Mouse (Mus musculus): ENCODE measurements around the gene Atp5s. TPM values are rescaled to one million over a fixed set of nuclear protein-coding genes. Genes with fewer than 3 reads are reported as not detected.

Atp5s gene
- 16.8 and 18.2 TPM in 2 replicates for polyA plus RNA-seq (2015; fragmentation: Nextera tagmentation; extraction: Ambion mirVana)

- Histone ChIP-seq H3K4me1 (replicated peaks) (peaks cover 33% of the 10 kb centered on the region), H3K9ac (peak within 1 kb of the TSS; percentile 82), H3K9me3 (replicated peaks) (no peaks in the 10 kb centered on the region), H3K27ac (replicated peaks) (peak within 1 kb of the TSS; percentile 98), H3K27me3 (no peaks in the 10 kb centered on the region), H3K4me2 (peak within 1 kb of the TSS; percentile 98), H3K36me3 (replicated peaks) (peaks cover 18% of the 10 kb centered on the region), H3K4me3 (replicated peaks) (peak within 1 kb of the TSS; percentile 78)
- under 1% methylated on average over 60 of the region's 60 CpGs for WGBS (ENCODE audit: insufficient replicate concordance)
- peak; percentile 92 for ATAC-seq (ENCODE audit: insufficient read depth)
These were observed at the start of gene Atp5s, which contains the start of gene L2hgdh for GRCm38 (mm10) chr12:69724711-69725460. Gene Atp5s, plus strand, starts transcription at chr12:69724950. Gene L2hgdh, minus strand, starts transcription at chr12:69724873.

DNA sequence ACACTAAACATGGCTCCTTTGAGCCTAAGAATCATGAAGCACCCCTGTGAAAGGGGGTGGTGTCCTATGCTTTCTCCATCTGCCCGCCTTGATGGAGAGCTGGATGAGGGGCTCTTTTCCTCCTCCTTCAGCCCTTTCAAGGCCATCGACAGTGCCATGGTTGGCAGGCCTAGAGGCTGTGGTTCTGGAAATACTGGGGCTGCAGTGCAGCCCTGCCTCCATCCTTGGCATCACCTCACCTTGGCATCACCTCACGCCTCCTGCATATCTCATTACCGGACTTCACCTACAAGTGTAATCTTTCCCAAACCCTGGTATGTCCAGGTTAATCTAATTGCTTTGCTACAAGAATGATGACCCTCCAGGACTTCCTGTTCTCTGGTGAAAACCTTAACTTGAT lies 48.6 kb upstream of the Atp5s start:
- H3K27me3 ChIP-seq = no peaks in the 10 kb centered on the region
- H3K36me3 ChIP-seq (replicated peaks) = no peaks in the 10 kb centered on the region
- peaks cover 34% of the 10 kb centered on the region for H3K4me1 ChIP-seq (replicated peaks)
- no peaks in the 10 kb centered on the region for H3K9me3 ChIP-seq (replicated peaks)
- no peak overlapping the region for H3K9ac ChIP-seq
- ATAC-seq (ENCODE audit: insufficient read depth) = no peak
- H3K4me3 ChIP-seq (replicated peaks) = no peak overlapping the region
- H3K27ac ChIP-seq (replicated peaks) = no peak overlapping the region
- H3K4me2 ChIP-seq = no peak overlapping the region
- 70% methylated on average over 4 of the region's 4 CpGs for WGBS (ENCODE audit: insufficient replicate concordance)

GRCm38 (mm10) chr12:69680635-69681565 lies 43.9 kb upstream of the Atp5s start:
- Histone ChIP-seq H3K4me3 (replicated peaks) (peak overlapping the region; percentile 93), H3K36me3 (replicated peaks) (no peaks in the 10 kb centered on the region), H3K27ac (replicated peaks) (peak overlapping the region; percentile 96), H3K9ac (peak overlapping the region; percentile 98), H3K4me1 (replicated peaks) (peaks cover 37% of the 10 kb centered on the region), H3K27me3 (no peaks in the 10 kb centered on the region), H3K4me2 (peak overlapping the region; percentile 86), H3K9me3 (replicated peaks) (no peaks in the 10 kb centered on the region)
- peak; percentile 59 for ATAC-seq (ENCODE audit: insufficient read depth)
- 1% methylated on average over 56 of the region's 56 CpGs for WGBS (ENCODE audit: insufficient replicate concordance)

- Histone ChIP-seq H3K27ac (replicated peaks) (peak within 1 kb of the TSS; percentile 96), H3K9me3 (replicated peaks) (no peaks in the 10 kb centered on the region), H3K36me3 (replicated peaks) (no peaks in the 10 kb centered on the region), H3K4me3 (replicated peaks) (peak within 1 kb of the TSS; percentile 93), H3K4me2 (peak within 1 kb of the TSS; percentile 86), H3K27me3 (no peaks in the 10 kb centered on the region), H3K9ac (peak within 1 kb of the TSS; percentile 98), H3K4me1 (replicated peaks) (peaks cover 31% of the 10 kb centered on the region)
- peak; percentile 82 for ATAC-seq (ENCODE audit: insufficient read depth)
- WGBS (ENCODE audit: insufficient replicate concordance) = under 1% methylated on average over 53 of the region's 85 CpGs
These were observed 43.1 kb upstream of the Atp5s start, which contains the start of gene Sos2 for GRCm38 (mm10) chr12:69681566-69682061. Gene Sos2, minus strand, starts transcription at chr12:69681852.

DNA sequence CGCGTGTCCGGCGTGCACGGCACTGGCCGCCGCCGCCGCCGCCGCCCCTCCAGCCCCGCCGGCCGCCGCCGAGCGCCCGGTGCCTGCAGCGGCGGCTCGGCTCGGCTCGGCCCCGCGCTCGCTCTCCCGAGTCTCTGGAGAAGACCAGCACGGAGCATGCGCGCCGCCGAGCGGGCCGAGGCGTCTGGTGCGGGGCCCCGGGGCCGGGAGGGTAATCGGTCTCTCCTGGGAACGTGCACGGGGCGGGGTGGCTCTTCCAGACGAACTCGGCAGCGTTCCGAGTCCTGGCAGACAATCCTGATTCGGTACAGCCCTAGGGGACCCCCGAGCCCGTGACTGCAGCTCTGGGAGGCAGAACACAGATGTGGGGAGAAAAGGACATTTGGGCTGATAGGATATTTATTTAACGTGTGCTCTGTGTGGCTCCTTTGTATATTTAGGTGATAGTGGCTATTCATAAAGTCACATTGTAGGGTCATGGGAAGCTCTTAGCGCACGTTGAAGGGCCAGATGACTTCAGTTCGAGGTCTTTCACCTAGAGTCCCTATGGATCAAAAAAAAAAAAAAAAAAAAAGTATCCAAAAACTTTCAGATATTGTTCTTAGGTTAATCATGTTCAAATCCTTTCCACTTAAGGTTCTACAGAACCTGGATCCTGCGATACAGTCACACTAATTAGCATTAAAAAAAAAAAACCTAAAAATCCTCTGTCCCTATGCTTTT lies 42.5 kb upstream of the Atp5s start:
- H3K9me3 ChIP-seq (replicated peaks) = no peaks in the 10 kb centered on the region

GRCm38 (mm10) chr12:69682788-69683419 lies 41.8 kb upstream of the Atp5s start:
- Histone ChIP-seq H3K9ac (peak overlapping the region; percentile 98), H3K36me3 (replicated peaks) (no peaks in the 10 kb centered on the region), H3K4me1 (replicated peaks) (peaks cover 30% of the 10 kb centered on the region), H3K9me3 (replicated peaks) (no peaks in the 10 kb centered on the region), H3K27ac (replicated peaks) (peak overlapping the region; percentile 96), H3K4me3 (replicated peaks) (peak overlapping the region; percentile 93), H3K27me3 (no peaks in the 10 kb centered on the region), H3K4me2 (peak overlapping the region; percentile 86)
- ATAC-seq (ENCODE audit: insufficient read depth) = no peak
- 44% methylated on average over 14 of the region's 14 CpGs for WGBS (ENCODE audit: insufficient replicate concordance)

More for the DNA sequence above, 42.5 kb upstream of the Atp5s start:
- peak overlapping the region; percentile 93 for H3K4me3 ChIP-seq (replicated peaks)
- H3K4me1 ChIP-seq (replicated peaks) = peaks cover 31% of the 10 kb centered on the region
- peak; percentile 85 for ATAC-seq (ENCODE audit: insufficient read depth)
- H3K27ac ChIP-seq (replicated peaks) = peak overlapping the region; percentile 96
- no peaks in the 10 kb centered on the region for H3K36me3 ChIP-seq (replicated peaks)
- peak overlapping the region; percentile 86 for H3K4me2 ChIP-seq
- H3K9ac ChIP-seq = peak overlapping the region; percentile 98
- H3K27me3 ChIP-seq = no peaks in the 10 kb centered on the region
- WGBS (ENCODE audit: insufficient replicate concordance) = 1% methylated on average over 52 of the region's 54 CpGs

GRCm38 (mm10) chr12:69683537-69683936 lies 41.2 kb upstream of the Atp5s start:
- Histone ChIP-seq H3K27me3 (no peaks in the 10 kb centered on the region), H3K9ac (0 out of 2 replicates have a peak overlapping the region, but pooled peaks have one; percentile 98), H3K4me1 (replicated peaks) (peaks cover 27% of the 10 kb centered on the region), H3K4me3 (replicated peaks) (peak overlapping the region; percentile 93; the same call in 1 of the 2 replicates), H3K9me3 (replicated peaks) (no peaks in the 10 kb centered on the region), H3K4me2 (peak overlapping the region; percentile 86), H3K36me3 (replicated peaks) (no peaks in the 10 kb centered on the region), H3K27ac (replicated peaks) (peak overlapping the region; percentile 96; the same call in 1 of the 2 replicates)
- WGBS (ENCODE audit: insufficient replicate concordance) = 12% methylated on average over 10 of the region's 10 CpGs
- ATAC-seq (ENCODE audit: insufficient read depth) = peak; percentile 26; the same call in 1 of the 2 replicates

DNA sequence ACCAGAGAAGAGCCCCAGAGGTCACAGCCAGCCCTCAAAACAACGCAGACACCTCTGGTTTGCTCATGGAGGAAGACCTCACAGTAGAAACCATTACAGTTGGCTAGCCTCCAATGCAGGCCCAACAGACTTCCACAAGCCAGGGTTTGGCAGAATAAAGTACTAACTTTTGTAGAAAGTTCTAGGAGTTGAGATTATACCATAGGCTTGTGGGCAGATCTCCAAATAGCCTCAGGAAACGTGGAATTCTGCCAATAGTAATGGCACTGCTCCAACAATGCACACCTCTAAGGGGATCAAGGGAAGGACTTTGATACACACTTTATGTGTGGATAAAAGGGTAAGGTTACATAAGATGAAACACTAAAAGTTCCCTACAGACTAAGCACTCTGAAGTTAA lies 36.4 kb upstream of the Atp5s start:
- Histone ChIP-seq H3K9me3 (replicated peaks) (no peaks in the 10 kb centered on the region), H3K4me2 (no peak overlapping the region), H3K9ac (no peak overlapping the region), H3K4me3 (replicated peaks) (no peak overlapping the region), H3K36me3 (replicated peaks) (peaks cover 2% of the 10 kb centered on the region; the same call in 1 of the 2 replicates), H3K4me1 (replicated peaks) (peaks cover 8% of the 10 kb centered on the region), H3K27me3 (no peaks in the 10 kb centered on the region), H3K27ac (replicated peaks) (no peak overlapping the region)
- ATAC-seq (ENCODE audit: insufficient read depth) = no peak
- 59% methylated on average over 2 of the region's 2 CpGs for WGBS (ENCODE audit: insufficient replicate concordance)

GRCm38 (mm10) chr12:69689094-69689493 lies 35.7 kb upstream of the Atp5s start:
- Histone ChIP-seq H3K4me2 (no peak overlapping the region), H3K9ac (no peak overlapping the region), H3K36me3 (replicated peaks) (peaks cover 7% of the 10 kb centered on the region; the same call in 1 of the 2 replicates), H3K27ac (replicated peaks) (no peak overlapping the region), H3K4me3 (replicated peaks) (no peak overlapping the region), H3K4me1 (replicated peaks) (0 out of 2 replicates have a peak, but pooled peaks cover 4% of the 10 kb centered on the region), H3K9me3 (replicated peaks) (no peaks in the 10 kb centered on the region), H3K27me3 (no peaks in the 10 kb centered on the region)
- ATAC-seq (ENCODE audit: insufficient read depth) = no peak

GRCm38 (mm10) chr12:69690714-69691113 lies 34.0 kb upstream of the Atp5s start:
- Histone ChIP-seq H3K4me3 (replicated peaks) (no peak overlapping the region), H3K36me3 (replicated peaks) (peaks cover 13% of the 10 kb centered on the region; the same call in 1 of the 2 replicates), H3K9ac (no peak overlapping the region), H3K27me3 (no peaks in the 10 kb centered on the region), H3K27ac (replicated peaks) (no peak overlapping the region), H3K4me2 (no peak overlapping the region), H3K4me1 (replicated peaks) (0 out of 2 replicates have a peak, but pooled peaks cover 4% of the 10 kb centered on the region), H3K9me3 (replicated peaks) (no peaks in the 10 kb centered on the region)
- WGBS (ENCODE audit: insufficient replicate concordance) = 72% methylated on average over 4 of the region's 4 CpGs
- no peak for ATAC-seq (ENCODE audit: insufficient read depth)

All from liver, embryonic 15.5 days (tissue).